10 mouse cellular contexts compared by ENCODE assay signal in genomic region chr4:134185569-134185968, GRCm38 (mm10). TPM values are rescaled to one million over a fixed set of nuclear protein-coding genes. Genes with fewer than 3 reads are reported as not detected.
DNase-seq lines count a peak whose midpoint lies in the region; ATAC-seq and TF ChIP-seq lines count a peak whose summit lies in the region.
"Had no signal": no experiment of that assay in that cellular context is flagged by ENCODE, and none has a peak within 500 bp of the region (broad histone marks: within the 10 kb centered on the region; RNA-seq: fewer than 3 reads in every experiment).

No protein-coding gene starts in this region.

- 83% methylated on average over 3 of the region's 3 CpGs for WGBS in heart, embryonic 11.5 days (ENCODE audit: insufficient replicate concordance)
- WGBS in hindbrain, embryonic 12.5 days, result 83% methylated on average over 3 of the region's 3 CpGs
- WGBS in macrophage (ENCODE audit: missing documents), result 91% methylated on average over 3 of the region's 3 CpGs

- in situ Hi-C loops in ES-E14 (cut with MboI; ENCODE audit: low sequenced_read_pairs in 2 of 2, unreplicated experiment in 2 of 2), result no loop called here

- intact Hi-C loops in heart, postnatal 25 days (cut with DNase I), result loop anchor here (5.0 kb wide), 2 partner anchors 82 to 207 kb away; no protein-coding TSS in a partner anchor

- peaks cover 60% of the 10 kb centered on the region for H3K79me2 ChIP-seq in macrophage (ENCODE audit: inconsistent target)

- peak overlapping the region; percentile 66 for H3K4me3 ChIP-seq in heart, embryonic 11.5 days (ENCODE audit: low read depth, low read length)
- H3K4me3 ChIP-seq in ES-E14 (ENCODE audit: insufficient read depth in 1 of 2, low read depth in 1 of 2, low read length in 2 of 2, poor library complexity in 1 of 2, severe bottlenecking in 1 of 2) (peak overlapping the region; percentile 78 to 79; a peak in 3 of 4 replicates), macrophage (ENCODE audit: inconsistent target) (peak overlapping the region; percentile 92; the same call in 1 of the 2 replicates)
- H3K4me3 ChIP-seq in hindbrain, embryonic 12.5 days, result peak overlapping the region; percentile 69

- H3K36me3 ChIP-seq in heart, embryonic 11.5 days (ENCODE audit: control insufficient read depth, insufficient read depth, low read length), result no peaks in the 10 kb centered on the region
- H3K36me3 ChIP-seq in ES-E14 (ENCODE audit: control insufficient read depth, insufficient read depth, low read length, poor library complexity, severe bottlenecking) (peaks cover 2% of the 10 kb centered on the region; the same call in 1 of the 2 replicates), macrophage (ENCODE audit: inconsistent target) (no peaks in the 10 kb centered on the region)
- no peaks in the 10 kb centered on the region for H3K36me3 ChIP-seq in hindbrain, embryonic 12.5 days

- no peaks in the 10 kb centered on the region for H3K9me3 ChIP-seq in heart, embryonic 11.5 days (replicated peaks; ENCODE audit: control insufficient read depth, low read length)
- no peaks in the 10 kb centered on the region for H3K9me3 ChIP-seq in ES-E14 (ENCODE audit: control insufficient read depth, insufficient read depth, low read depth, low read length)
- no peaks in the 10 kb centered on the region for H3K9me3 ChIP-seq in hindbrain, embryonic 12.5 days (replicated peaks)

- no peak for DNase-seq in heart, postnatal 25 days (ENCODE audit: low spot score)
- DNase-seq in ES-E14 (ENCODE audit: low read depth, low spot score), result no peak
- no peak for DNase-seq in adipocyte (ENCODE audit: low spot score)
- no peak for DNase-seq in adrenal gland, postnatal 10 days
- DNase-seq in cerebellum, adult 9-11 months, result no peak

- no peaks in the 10 kb centered on the region for H3K27me3 ChIP-seq in heart, embryonic 11.5 days (ENCODE audit: control insufficient read depth, insufficient read depth, low read length)
- no peaks in the 10 kb centered on the region; the same call in 1 of the 2 replicates for H3K27me3 ChIP-seq in hindbrain, embryonic 12.5 days

- peak overlapping the region; percentile 74 for H3K9ac ChIP-seq in heart, embryonic 11.5 days (ENCODE audit: low read depth, low read length)
- 0 out of 2 replicates have a peak overlapping the region, but pooled peaks have one; percentile 84 for H3K9ac ChIP-seq in ES-E14 (ENCODE audit: insufficient read depth, low read depth, low read length, poor library complexity, severe bottlenecking)
- peak overlapping the region; percentile 83 for H3K9ac ChIP-seq in hindbrain, embryonic 12.5 days

- ATAC-seq in heart, embryonic 11.5 days (replicated peaks; ENCODE audit: insufficient number of reproducible peaks, low FRiP score, low TSS enrichment), result no peak
- no peak for ATAC-seq in hindbrain, embryonic 12.5 days (ENCODE audit: low FRiP score)

- peaks cover 15% of the 10 kb centered on the region for H3K4me1 ChIP-seq in heart, embryonic 11.5 days (ENCODE audit: control insufficient read depth, insufficient read depth, low read length)
- no peaks in the 10 kb centered on the region for H3K4me1 ChIP-seq in ES-E14 (ENCODE audit: control insufficient read depth in 2 of 2, insufficient read depth in 2 of 2, low read length in 2 of 2, poor library complexity in 1 of 2)
- H3K4me1 ChIP-seq in hindbrain, embryonic 12.5 days, result peaks cover 9% of the 10 kb centered on the region

- H3K4me2 ChIP-seq in heart, embryonic 11.5 days, result peak overlapping the region; percentile 85
- peak overlapping the region; percentile 69 for H3K4me2 ChIP-seq in hindbrain, embryonic 12.5 days (replicated peaks)

- no peak overlapping the region for H3K27ac ChIP-seq in heart, embryonic 11.5 days (ENCODE audit: low read depth, low read length)
- H3K27ac ChIP-seq in ES-E14 (ENCODE audit: insufficient read depth, low read depth, low read length, poor library complexity, severe bottlenecking) (no peak overlapping the region), macrophage (no peak overlapping the region)
- H3K27ac ChIP-seq in hindbrain, embryonic 12.5 days, result no peak overlapping the region

TF ChIP-seq in ES-E14, 5 proteins besides CTCF, POLR2A, EP300 and RAD21:
- TF ChIP-seq HCFC1 (IDR thresholded peaks at IDR 0.05; ENCODE audit: borderline replicate concordance, insufficient read depth, low read length), result no peak
- no peak for TF ChIP-seq ZC3H11A (IDR thresholded peaks at IDR 0.05; ENCODE audit: borderline replicate concordance, low read depth, low read length)
- no peak for TF ChIP-seq MAFK (IDR thresholded peaks at IDR 0.05; ENCODE audit: insufficient read depth, low read depth, low read length)
- TF ChIP-seq ZNF384 (IDR thresholded peaks at IDR 0.05; ENCODE audit: low read depth, low read length), result no peak

RNA-seq across cellular contexts. Expression of gene Cep85, which starts 1.3 kb away (rescaled TPM):
- polyA plus RNA-seq in heart, embryonic 11.5 days (2014; fragmentation: Nextera tagmentation; extraction: Ambion mirVana), result 23.1 and 27.9 TPM in 2 replicates
- 10 to 100 TPM; 45.4 to 46.9 TPM for total RNA-seq in heart, postnatal 25 days (2021)
- total RNA-seq in ES-E14 (2012; rRNA removed), result 53.5 and 67.5 TPM in 2 replicates
- polyA plus RNA-seq in hindbrain, embryonic 12.5 days (2016; fragmentation: Nextera tagmentation; extraction: Ambion mirVana), result 28.1 and 30.4 TPM in 2 replicates
- 100 to 1,000 TPM in 7 of 26 experiments, 10 to 100 TPM in 19; 35.1 to 147 (median 63.2) TPM for total RNA-seq in macrophage (2018; cell fraction: chromatin; rRNA removed)
- 10 to 100 TPM in 14 of 26 experiments, 1 to 10 TPM in 12; 6.9 to 18.8 (median 10.2) TPM for total RNA-seq in macrophage (2018; cell fraction: cytosol; rRNA removed)
- 10 to 100 TPM; 21.3 to 91.7 (median 41.7) TPM for total RNA-seq in macrophage (2018; cell fraction: nucleus; rRNA removed)
- 8.6 to 12.9 TPM (median 8.8 TPM) in 3 replicates for polyA plus RNA-seq in macrophage (2018)
- 10 to 100 TPM; 20.8 to 28.2 TPM for total RNA-seq in adrenal gland, postnatal 10 days (2021)

RNA-seq across cellular contexts. Expression of gene Gm7534, which starts 17.2 kb away (rescaled TPM):
- polyA plus RNA-seq in heart, embryonic 11.5 days (2014; fragmentation: Nextera tagmentation; extraction: Ambion mirVana), result not detected in 2 replicates
- not detected for total RNA-seq in heart, postnatal 25 days (2021)
- not detected in 2 replicates for total RNA-seq in ES-E14 (2012; rRNA removed)
- polyA plus RNA-seq in hindbrain, embryonic 12.5 days (2016; fragmentation: Nextera tagmentation; extraction: Ambion mirVana), result not detected in 2 replicates
- total RNA-seq in macrophage (2018; cell fraction: chromatin; rRNA removed), result not detected
- total RNA-seq in macrophage (2018; cell fraction: cytosol; rRNA removed), result not detected
- total RNA-seq in macrophage (2018; cell fraction: nucleus; rRNA removed), result not detected
- not detected in 3 replicates for polyA plus RNA-seq in macrophage (2018)
- not detected for total RNA-seq in adrenal gland, postnatal 10 days (2021)
- total RNA-seq: gastrocnemius, adult 18-20 months; megakaryocyte-erythroid progenitor cell, adult 5-6 weeks had no signal

RNA-seq across cellular contexts. Expression of gene Catsper4, which starts 41.6 kb away (rescaled TPM):
- polyA plus RNA-seq in heart, embryonic 11.5 days (2014; fragmentation: Nextera tagmentation; extraction: Ambion mirVana), result not detected in 2 replicates
- total RNA-seq in heart, postnatal 25 days (2021), result not detected
- total RNA-seq in ES-E14 (2012; rRNA removed), result 0.32 TPM in 1 of 2 replicates, not detected in the other
- polyA plus RNA-seq in hindbrain, embryonic 12.5 days (2016; fragmentation: Nextera tagmentation; extraction: Ambion mirVana), result not detected in 2 replicates
- total RNA-seq in macrophage (2018; cell fraction: chromatin; rRNA removed), result not detected
- total RNA-seq in macrophage (2018; cell fraction: cytosol; rRNA removed), result not detected
- total RNA-seq in macrophage (2018; cell fraction: nucleus; rRNA removed), result not detected
- not detected in 3 replicates for polyA plus RNA-seq in macrophage (2018)
- total RNA-seq in adrenal gland, postnatal 10 days (2021), result not detected
- total RNA-seq: megakaryocyte-erythroid progenitor cell, adult 5-6 weeks had no signal

RNA-seq across cellular contexts. Expression of gene Cnksr1, which starts 52.6 kb away (rescaled TPM):
- 0.63 and 0.97 TPM in 2 replicates for polyA plus RNA-seq in heart, embryonic 11.5 days (2014; fragmentation: Nextera tagmentation; extraction: Ambion mirVana)
- total RNA-seq in heart, postnatal 25 days (2021), result 1 to 10 TPM; 2.9 to 3.0 TPM
- 1.7 and 2.7 TPM in 2 replicates for total RNA-seq in ES-E14 (2012; rRNA removed)
- polyA plus RNA-seq in hindbrain, embryonic 12.5 days (2016; fragmentation: Nextera tagmentation; extraction: Ambion mirVana), result 0.46 and 1.3 TPM in 2 replicates
- under 1 TPM in 1 of 26 experiments, not detected in 25; 0.25 TPM for total RNA-seq in macrophage (2018; cell fraction: chromatin; rRNA removed)
- total RNA-seq in macrophage (2018; cell fraction: cytosol; rRNA removed), result not detected
- not detected for total RNA-seq in macrophage (2018; cell fraction: nucleus; rRNA removed)
- not detected in 3 replicates for polyA plus RNA-seq in macrophage (2018)
- under 1 TPM; 0.45 to 0.51 TPM for total RNA-seq in adrenal gland, postnatal 10 days (2021)
- total RNA-seq: megakaryocyte-erythroid progenitor cell, adult 5-6 weeks had no signal

RNA-seq across cellular contexts. Expression of gene Sh3bgrl3, which starts 57.0 kb away (rescaled TPM):
- polyA plus RNA-seq in heart, embryonic 11.5 days (2014; fragmentation: Nextera tagmentation; extraction: Ambion mirVana), result 179 and 220 TPM in 2 replicates
- total RNA-seq in heart, postnatal 25 days (2021), result 10 to 100 TPM; 38.8 to 41.8 TPM
- 87.2 and 96.5 TPM in 2 replicates for total RNA-seq in ES-E14 (2012; rRNA removed)
- polyA plus RNA-seq in hindbrain, embryonic 12.5 days (2016; fragmentation: Nextera tagmentation; extraction: Ambion mirVana), result 333 and 369 TPM in 2 replicates
- total RNA-seq in macrophage (2018; cell fraction: chromatin; rRNA removed), result 100 to 1,000 TPM in 1 of 26 experiments, 10 to 100 TPM in 25; 12.2 to 104 (median 43.8) TPM
- total RNA-seq in macrophage (2018; cell fraction: cytosol; rRNA removed), result 1,000 to 10,000 TPM in 13 of 26 experiments, 100 to 1,000 TPM in 13; 834 to 1,250 (median 980) TPM
- total RNA-seq in macrophage (2018; cell fraction: nucleus; rRNA removed), result 100 to 1,000 TPM in 20 of 26 experiments, 10 to 100 TPM in 6; 36.3 to 257 (median 152) TPM
- polyA plus RNA-seq in macrophage (2018), result 849 to 1,117 TPM (median 993 TPM) in 3 replicates
- total RNA-seq in adrenal gland, postnatal 10 days (2021), result 100 to 1,000 TPM in 1 of 2 experiments, 10 to 100 TPM in 1; 94.4 to 103 TPM
